In genomic region chr7:126807405-126807804, GRCm38 (mm10) we compare ENCODE assay signal across 7 mouse cellular contexts. TPM values are rescaled to one million over a fixed set of nuclear protein-coding genes. Genes with fewer than 3 reads are reported as not detected.
A peak's percentile ranks its signal among the peaks of the same experiment; 100 is the strongest.
DNase-seq lines count a peak whose midpoint lies in the region; ATAC-seq and TF ChIP-seq lines count a peak whose summit lies in the region.

No protein-coding gene starts in this region.

- no peak for TF ChIP-seq EP300 in MEL (IDR thresholded peaks at IDR 0.05; ENCODE audit: low read depth in 1 of 2, low read length in 2 of 2)

- peak overlapping the region; percentile 94 for H3K27ac ChIP-seq in hindbrain, embryonic 10.5 days
- H3K27ac ChIP-seq in hindbrain, embryonic 16.5 days (ENCODE audit: low read depth, low read length): no peak overlapping the region
- 0 out of 2 replicates have a peak overlapping the region, but pooled peaks have one; percentile 6 for H3K27ac ChIP-seq in MEL (ENCODE audit: control insufficient read depth, low read depth, low read length)
- H3K27ac ChIP-seq in embryonic fibroblast, embryonic 13.5 days (ENCODE audit: insufficient read depth, low read length): peak overlapping the region; percentile 6; the same call in 1 of the 2 replicates
- H3K27ac ChIP-seq in liver, embryonic 13.5 days: no peak overlapping the region

- peaks cover 4% of the 10 kb centered on the region; the same call in 1 of the 2 replicates for H3K27me3 ChIP-seq in hindbrain, embryonic 10.5 days (ENCODE audit: insufficient read depth, poor library complexity, severe bottlenecking)
- no peaks in the 10 kb centered on the region for H3K27me3 ChIP-seq in hindbrain, embryonic 16.5 days (replicated peaks; ENCODE audit: control insufficient read depth, insufficient read depth, low read length)
- no peaks in the 10 kb centered on the region for H3K27me3 ChIP-seq in MEL (ENCODE audit: control insufficient read depth in 1 of 2, insufficient read depth in 2 of 2, low read length in 2 of 2)
- H3K27me3 ChIP-seq in liver, embryonic 13.5 days: no peaks in the 10 kb centered on the region

- 77% methylated on average over 4 of the region's 4 CpGs for WGBS in hindbrain, embryonic 10.5 days
- 79% methylated on average over 4 of the region's 4 CpGs for WGBS in hindbrain, embryonic 16.5 days
- 59% methylated on average over 4 of the region's 4 CpGs for WGBS in liver, embryonic 13.5 days (ENCODE audit: insufficient replicate concordance)

- no peak for TF ChIP-seq CTCF in MEL (IDR thresholded peaks at IDR 0.05 in 2 of 3, conservative IDR thresholded peaks at IDR 0.05 in 1 of 3; ENCODE audit: control insufficient read depth in 1 of 3, insufficient read depth in 1 of 3, low read depth in 2 of 3, low read length in 3 of 3, poor library complexity in 1 of 3, severe bottlenecking in 1 of 3)
- TF ChIP-seq CTCF in embryonic fibroblast, embryonic 13.5 days (IDR thresholded peaks at IDR 0.05; ENCODE audit: borderline replicate concordance, insufficient read depth, low read length): no peak

- no peak for DNase-seq in hindbrain, embryonic 10.5 days (ENCODE audit: low spot score)
- peak; percentile 47 for DNase-seq in MEL (ENCODE audit: low read depth, low spot score)
- DNase-seq in liver, embryonic 13.5 days: no peak
- no peak for DNase-seq in urinary bladder, postnatal 4 days (ENCODE audit: low spot score in 2 of 2)

- TF ChIP-seq POLR2A in MEL (IDR thresholded peaks at IDR 0.05; ENCODE audit: control insufficient read depth in 1 of 2, insufficient read depth in 1 of 2, low read depth in 1 of 2, low read length in 2 of 2, poor library complexity in 1 of 2): no peak
- no peak for TF ChIP-seq POLR2A in embryonic fibroblast, embryonic 13.5 days (IDR thresholded peaks at IDR 0.05; ENCODE audit: low read depth, low read length)

- ATAC-seq in hindbrain, embryonic 16.5 days: no peak
- no peak for ATAC-seq in liver, embryonic 13.5 days (ENCODE audit: low read depth)
- no peak for ATAC-seq in inflammation-experienced regulatory T-cells, adult 6 months

- H3K4me2 ChIP-seq in hindbrain, embryonic 16.5 days (ENCODE audit: low read length): no peak overlapping the region; the same call in 1 of the 2 replicates
- H3K4me2 ChIP-seq in liver, embryonic 13.5 days: peak overlapping the region; percentile 83; the same call in 1 of the 2 replicates

- H3K9me3 ChIP-seq in hindbrain, embryonic 10.5 days: no peaks in the 10 kb centered on the region
- H3K9me3 ChIP-seq in hindbrain, embryonic 16.5 days (ENCODE audit: control insufficient read depth, low read length): no peaks in the 10 kb centered on the region
- H3K9me3 ChIP-seq in MEL (replicated peaks; ENCODE audit: insufficient read depth, low read length): no peaks in the 10 kb centered on the region
- no peaks in the 10 kb centered on the region for H3K9me3 ChIP-seq in liver, embryonic 13.5 days (replicated peaks)

- no peak for TF ChIP-seq RAD21 in MEL (IDR thresholded peaks at IDR 0.05; ENCODE audit: low read depth, low read length)

- H3K9ac ChIP-seq in hindbrain, embryonic 16.5 days (ENCODE audit: low read depth, low read length): no peak overlapping the region
- H3K9ac ChIP-seq in MEL (ENCODE audit: control insufficient read depth, low read depth, low read length, poor library complexity, severe bottlenecking): no peak overlapping the region
- H3K9ac ChIP-seq in liver, embryonic 13.5 days: no peak overlapping the region

- no peaks in the 10 kb centered on the region; the same call in 1 of the 2 replicates for H3K79me2 ChIP-seq in MEL (ENCODE audit: control insufficient read depth, insufficient read depth, low read length, poor library complexity)

- peak overlapping the region; percentile 68 for H3K4me3 ChIP-seq in hindbrain, embryonic 10.5 days
- no peak overlapping the region for H3K4me3 ChIP-seq in hindbrain, embryonic 16.5 days (ENCODE audit: low read length)
- no peak overlapping the region for H3K4me3 ChIP-seq in MEL (ENCODE audit: control insufficient read depth in 1 of 2, insufficient read depth in 1 of 2, low read depth in 2 of 2, low read length in 2 of 2)
- no peak overlapping the region for H3K4me3 ChIP-seq in embryonic fibroblast, embryonic 13.5 days (ENCODE audit: insufficient read depth, low read length)
- no peak overlapping the region for H3K4me3 ChIP-seq in liver, embryonic 13.5 days (replicated peaks)

- peaks cover 33% of the 10 kb centered on the region for H3K4me1 ChIP-seq in hindbrain, embryonic 10.5 days (replicated peaks)
- peaks cover 13% of the 10 kb centered on the region for H3K4me1 ChIP-seq in hindbrain, embryonic 16.5 days (ENCODE audit: control insufficient read depth, insufficient read depth, low read depth, low read length)
- peaks cover 14 to 34% of the 10 kb centered on the region in 2 experiments for H3K4me1 ChIP-seq in MEL (ENCODE audit: control insufficient read depth in 1 of 2, insufficient read depth in 2 of 2, low read length in 2 of 2)
- no peaks in the 10 kb centered on the region for H3K4me1 ChIP-seq in embryonic fibroblast, embryonic 13.5 days (ENCODE audit: control insufficient read depth, insufficient read depth, low read length)
- H3K4me1 ChIP-seq in liver, embryonic 13.5 days (replicated peaks): peaks cover 55% of the 10 kb centered on the region

- H3K36me3 ChIP-seq in hindbrain, embryonic 10.5 days: peaks cover 51% of the 10 kb centered on the region
- H3K36me3 ChIP-seq in hindbrain, embryonic 16.5 days (ENCODE audit: control insufficient read depth, insufficient read depth, low read length): no peaks in the 10 kb centered on the region
- peaks cover 0 to 28% of the 10 kb centered on the region in 2 experiments; a peak in 2 of 4 replicates for H3K36me3 ChIP-seq in MEL (ENCODE audit: control insufficient read depth in 1 of 2, insufficient read depth in 2 of 2, low read length in 2 of 2)
- no peaks in the 10 kb centered on the region for H3K36me3 ChIP-seq in liver, embryonic 13.5 days

RNA-seq across cellular contexts. Expression of gene Fam57b, which starts 9.9 kb away (rescaled TPM):
- 4.7 and 12.7 TPM in 2 replicates for polyA plus RNA-seq in hindbrain, embryonic 10.5 days (2016; fragmentation: Nextera tagmentation; extraction: Ambion mirVana)
- 52.8 and 59.4 TPM in 2 replicates for polyA plus RNA-seq in hindbrain, embryonic 16.5 days (2015; fragmentation: Nextera tagmentation; extraction: Ambion mirVana)
- total RNA-seq in MEL (2012; rRNA removed): 1.7 TPM in 2 replicates
- under 1 TPM in 1 of 2 experiments, not detected in 1; 0.50 TPM for polyA plus RNA-seq in MEL (2012; ENCODE audit: insufficient read depth in 1 of 2, insufficient read length in 2 of 2, low read depth in 1 of 2, low replicate concordance in 2 of 2, missing spikeins in 1 of 2)
- polyA plus RNA-seq in embryonic fibroblast, embryonic 13.5 days (2011; ENCODE audit: insufficient read length, low read depth, missing spikeins): 0.37 and 1.2 TPM in 2 replicates
- 0.10 and 0.13 TPM in 2 replicates for polyA plus RNA-seq in liver, embryonic 13.5 days (2015; fragmentation: Nextera tagmentation; extraction: Ambion mirVana)
- not detected for polyA plus RNA-seq in inflammation-experienced regulatory T-cells, adult 6 months (2017; shearing (Covaris generic))

RNA-seq across cellular contexts. Expression of gene Ppp4c, which starts 15.1 kb away (rescaled TPM):
- polyA plus RNA-seq in hindbrain, embryonic 10.5 days (2016; fragmentation: Nextera tagmentation; extraction: Ambion mirVana): 391 and 411 TPM in 2 replicates
- polyA plus RNA-seq in hindbrain, embryonic 16.5 days (2015; fragmentation: Nextera tagmentation; extraction: Ambion mirVana): 157 and 165 TPM in 2 replicates
- 255 and 257 TPM in 2 replicates for total RNA-seq in MEL (2012; rRNA removed)
- polyA plus RNA-seq in MEL (2012; ENCODE audit: insufficient read depth in 1 of 2, insufficient read length in 2 of 2, low read depth in 1 of 2, low replicate concordance in 2 of 2, missing spikeins in 1 of 2): 100 to 1,000 TPM; 265 to 540 TPM
- 106 and 118 TPM in 2 replicates for polyA plus RNA-seq in embryonic fibroblast, embryonic 13.5 days (2011; ENCODE audit: insufficient read length, low read depth, missing spikeins)
- 133 and 141 TPM in 2 replicates for polyA plus RNA-seq in liver, embryonic 13.5 days (2015; fragmentation: Nextera tagmentation; extraction: Ambion mirVana)
- 100 to 1,000 TPM; 118 to 168 (median 129) TPM for polyA plus RNA-seq in inflammation-experienced regulatory T-cells, adult 6 months (2017; shearing (Covaris generic))

RNA-seq across cellular contexts. Expression of gene 4930451I11Rik, which starts 24.0 kb away (rescaled TPM):
- not detected in 2 replicates for polyA plus RNA-seq in hindbrain, embryonic 10.5 days (2016; fragmentation: Nextera tagmentation; extraction: Ambion mirVana)
- polyA plus RNA-seq in hindbrain, embryonic 16.5 days (2015; fragmentation: Nextera tagmentation; extraction: Ambion mirVana): 0.49 TPM in 1 of 2 replicates, not detected in the other
- not detected in 2 replicates for total RNA-seq in MEL (2012; rRNA removed)
- not detected for polyA plus RNA-seq in MEL (2012; ENCODE audit: insufficient read depth in 1 of 2, insufficient read length in 2 of 2, low read depth in 1 of 2, low replicate concordance in 2 of 2, missing spikeins in 1 of 2)
- polyA plus RNA-seq in embryonic fibroblast, embryonic 13.5 days (2011; ENCODE audit: insufficient read length, low read depth, missing spikeins): not detected in 2 replicates
- not detected in 2 replicates for polyA plus RNA-seq in liver, embryonic 13.5 days (2015; fragmentation: Nextera tagmentation; extraction: Ambion mirVana)
- not detected for polyA plus RNA-seq in inflammation-experienced regulatory T-cells, adult 6 months (2017; shearing (Covaris generic))

RNA-seq across cellular contexts. Expression of gene Tbx6, which starts 26.1 kb away (rescaled TPM):
- polyA plus RNA-seq in hindbrain, embryonic 10.5 days (2016; fragmentation: Nextera tagmentation; extraction: Ambion mirVana): 0.22 and 0.47 TPM in 2 replicates
- 0.29 and 0.55 TPM in 2 replicates for polyA plus RNA-seq in hindbrain, embryonic 16.5 days (2015; fragmentation: Nextera tagmentation; extraction: Ambion mirVana)
- total RNA-seq in MEL (2012; rRNA removed): 0.12 and 0.13 TPM in 2 replicates
- under 1 TPM in 1 of 2 experiments, not detected in 1; 0.15 TPM for polyA plus RNA-seq in MEL (2012; ENCODE audit: insufficient read depth in 1 of 2, insufficient read length in 2 of 2, low read depth in 1 of 2, low replicate concordance in 2 of 2, missing spikeins in 1 of 2)
- 0.49 TPM in 1 of 2 replicates, not detected in the other for polyA plus RNA-seq in embryonic fibroblast, embryonic 13.5 days (2011; ENCODE audit: insufficient read length, low read depth, missing spikeins)
- polyA plus RNA-seq in liver, embryonic 13.5 days (2015; fragmentation: Nextera tagmentation; extraction: Ambion mirVana): 0.35 and 0.45 TPM in 2 replicates
- polyA plus RNA-seq in inflammation-experienced regulatory T-cells, adult 6 months (2017; shearing (Covaris generic)): 1 to 10 TPM; 2.1 to 3.9 (median 3.7) TPM

RNA-seq across cellular contexts. Expression of gene Ypel3, which starts 30.6 kb away (rescaled TPM):
- polyA plus RNA-seq in hindbrain, embryonic 10.5 days (2016; fragmentation: Nextera tagmentation; extraction: Ambion mirVana): 51.3 and 89.7 TPM in 2 replicates
- 187 and 200 TPM in 2 replicates for polyA plus RNA-seq in hindbrain, embryonic 16.5 days (2015; fragmentation: Nextera tagmentation; extraction: Ambion mirVana)
- 2.1 and 2.7 TPM in 2 replicates for total RNA-seq in MEL (2012; rRNA removed)
- polyA plus RNA-seq in MEL (2012; ENCODE audit: insufficient read depth in 1 of 2, insufficient read length in 2 of 2, low read depth in 1 of 2, low replicate concordance in 2 of 2, missing spikeins in 1 of 2): 10 to 100 TPM in 1 of 2 experiments, not detected in 1; 12.6 TPM
- 58.8 and 62.2 TPM in 2 replicates for polyA plus RNA-seq in embryonic fibroblast, embryonic 13.5 days (2011; ENCODE audit: insufficient read length, low read depth, missing spikeins)
- 68.4 and 77.3 TPM in 2 replicates for polyA plus RNA-seq in liver, embryonic 13.5 days (2015; fragmentation: Nextera tagmentation; extraction: Ambion mirVana)
- 100 to 1,000 TPM in 1 of 3 experiments, 10 to 100 TPM in 2; 51.9 to 107 (median 70.2) TPM for polyA plus RNA-seq in inflammation-experienced regulatory T-cells, adult 6 months (2017; shearing (Covaris generic))

Comparison
In these comparisons a context has a peak if more than half of its experiments do, and no peak if none do; other contexts are left out.
1. H3K27ac ChIP-seq: peak in hindbrain, embryonic 10.5 days (single experiment), MEL (single experiment) and embryonic fibroblast, embryonic 13.5 days (single experiment); none in hindbrain, embryonic 16.5 days (single experiment) and liver, embryonic 13.5 days (single experiment).